Mouse (Mus musculus) cortical plate, adult 2 months (tissue): Measurements from ENCODE around the gene Prnd.

Experiments
- CTCF ChIP-seq: fragments of 200-500 bp; IDR thresholded peaks from 2 replicates; pipeline ENCODE4 v1.5.1; 2011; ENCODE audit warnings: mild to moderate bottlenecking, control low read depth, low read length; ENCODE audit not compliant: insufficient read depth; ENCODE audit errors: extremely low read depth
- POLR2A ChIP-seq: fragments of 200-500 bp; IDR thresholded peaks from 2 replicates; pipeline ENCODE4 v1.6.1; 2011; ENCODE audit warnings: mild to moderate bottlenecking, low read length, control low read depth; ENCODE audit not compliant: insufficient read depth; ENCODE audit errors: extremely low read depth

DNA sequence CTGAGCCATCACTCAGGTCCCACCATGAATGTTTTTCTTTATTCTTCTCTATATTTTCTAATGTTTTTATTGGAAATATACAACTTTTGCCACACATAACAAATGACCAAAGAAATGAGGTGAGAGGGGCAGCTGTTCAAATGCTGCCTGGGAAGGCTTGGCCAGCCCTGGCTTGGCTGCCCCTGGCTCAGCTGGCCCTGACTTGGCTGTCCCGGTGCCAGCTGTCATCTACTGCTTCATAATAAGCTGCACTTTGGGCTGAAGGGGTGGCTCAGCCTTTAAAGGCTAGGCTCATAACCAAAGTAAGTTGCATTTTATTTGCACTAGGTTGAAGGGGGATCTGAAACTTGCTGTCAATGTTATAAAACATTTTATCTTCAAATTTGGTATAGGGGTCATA is 43.8 kb upstream of the Prnd start:
- TF ChIP-seq POLR2A: no peak
- TF ChIP-seq CTCF: no peak
